Mouse (Mus musculus): Measurements from ENCODE around the gene Cfap221.

DNA sequence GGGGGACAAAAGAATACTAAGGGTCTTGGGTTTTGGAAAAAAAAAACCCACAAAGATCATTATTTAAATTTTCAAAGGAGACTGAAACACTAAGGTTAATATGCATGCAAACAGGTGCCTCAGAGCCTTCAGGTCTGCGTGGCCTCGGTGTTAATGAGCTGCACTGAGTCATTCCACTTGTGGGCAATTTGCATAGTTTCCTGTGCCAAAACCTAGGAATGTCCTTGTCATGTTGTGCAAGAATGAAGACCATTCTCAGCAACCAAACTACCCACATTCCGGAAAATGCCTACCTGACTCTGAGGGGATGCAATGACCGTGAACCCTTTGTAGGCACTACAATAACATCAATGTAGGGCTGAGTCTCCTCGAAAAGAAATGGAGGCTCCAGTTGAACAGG, 10.5 kb downstream of the Cfap221 start:
- TF ChIP-seq CTCF (IDR thresholded peaks at IDR 0.05; ENCODE audit: low read depth, low read length) = no peak
- TF ChIP-seq POLR2A (IDR thresholded peaks at IDR 0.05; ENCODE audit: insufficient read depth, low read length) = no peak
